Mouse (Mus musculus) limb, embryonic 13.5 days (tissue): ENCODE data around the gene Ccnk. TPM values are rescaled to one million over a fixed set of nuclear protein-coding genes. Genes with fewer than 3 reads are reported as not detected.
A peak's percentile ranks its signal among the peaks of the same experiment; 100 is the strongest.

Experiments
- ATAC-seq: fragments of 200-750 bp; cut with Nextera tagmentation; 2 replicates; pipeline ENCODE4 v1.8.0; 2017; ENCODE audit warnings: low read depth, moderate number of reproducible peaks, moderate TSS enrichment; ENCODE audit not compliant: low FRiP score
- H3K27ac ChIP-seq: fragments of 300-500 bp; sonication (generic); 2 replicates; pipeline ENCODE4 v1.5.1; 2015; ENCODE audit warnings: inconsistent platforms, mild to moderate bottlenecking, moderate library complexity
- H3K27me3 ChIP-seq: fragments of 300-500 bp; sonication (generic); 2 replicates; pipeline ENCODE4 v1.6.1; 2015; ENCODE audit warnings: mild to moderate bottlenecking, inconsistent platforms
- H3K36me3 ChIP-seq: fragments of 300-500 bp; sonication (generic); 2 replicates; pipeline ENCODE4 v1.6.1; 2015; ENCODE audit warnings: inconsistent platforms, mild to moderate bottlenecking, moderate library complexity
- H3K4me1 ChIP-seq: fragments of 300-500 bp; sonication (generic); 2 replicates; pipeline ENCODE4 v1.6.1; 2015; ENCODE audit warnings: inconsistent platforms
- H3K4me2 ChIP-seq: fragments of 300-500 bp; sonication (generic); replicated peaks from 2 replicates; pipeline ENCODE4 v1.6.1; 2015; ENCODE audit warnings: inconsistent platforms, mild to moderate bottlenecking, moderate library complexity
- H3K4me3 ChIP-seq: fragments of 300-500 bp; sonication (generic); 2 replicates; pipeline ENCODE4 v1.5.1; 2015; ENCODE audit warnings: moderate library complexity, mild to moderate bottlenecking, inconsistent platforms
- H3K9ac ChIP-seq: fragments of 300-500 bp; sonication (generic); 2 replicates; pipeline ENCODE4 v1.6.1; 2015; ENCODE audit warnings: mild to moderate bottlenecking, inconsistent platforms
- H3K9me3 ChIP-seq: fragments of 300-500 bp; sonication (generic); 2 replicates; pipeline ENCODE4 v1.6.1; 2016; ENCODE audit warnings: inconsistent platforms
- WGBS: fragments of 180-500 bp; shearing (Covaris S2); methylation state at CpG from one replicate; pipeline ENCODE4 v1.1.7; 2015; 5-methylcytosine and 5-hydroxymethylcytosine counted together
- polyA plus RNA-seq: library from polyadenylated mRNA; unstranded; fragments of >200 nt; fragmentation: Nextera tagmentation; extraction: Ambion mirVana; gene quantifications from 2 replicates; pipeline ENCODE4 v1.2.1, GENCODE M21; 2015

The Ccnk gene
- polyA plus RNA-seq, 1 experiment from 2014 or later = 4.4 TPM

DNA sequence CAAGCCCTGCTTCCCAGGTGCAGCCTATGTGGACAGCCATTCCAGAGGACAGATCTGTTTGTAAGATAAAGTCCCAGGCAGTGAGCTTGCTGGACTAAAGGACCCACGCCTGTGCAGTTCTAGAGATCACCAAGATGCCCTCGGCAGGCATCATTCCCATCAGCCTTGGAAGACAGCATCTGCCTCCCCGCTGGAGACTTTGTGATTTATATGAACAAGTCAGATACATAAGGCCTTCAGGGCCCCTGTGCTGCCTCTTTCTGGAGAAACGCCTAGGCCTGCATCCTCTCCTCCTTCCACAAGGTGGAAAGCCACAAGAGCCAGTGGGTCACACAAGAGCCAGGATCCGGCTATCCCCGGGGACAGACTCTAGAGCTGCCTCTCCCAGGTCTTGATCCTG, 62.2 kb downstream of the Ccnk start:
- peaks cover 24% of the 10 kb centered on the region for H3K27me3 ChIP-seq

DNA sequence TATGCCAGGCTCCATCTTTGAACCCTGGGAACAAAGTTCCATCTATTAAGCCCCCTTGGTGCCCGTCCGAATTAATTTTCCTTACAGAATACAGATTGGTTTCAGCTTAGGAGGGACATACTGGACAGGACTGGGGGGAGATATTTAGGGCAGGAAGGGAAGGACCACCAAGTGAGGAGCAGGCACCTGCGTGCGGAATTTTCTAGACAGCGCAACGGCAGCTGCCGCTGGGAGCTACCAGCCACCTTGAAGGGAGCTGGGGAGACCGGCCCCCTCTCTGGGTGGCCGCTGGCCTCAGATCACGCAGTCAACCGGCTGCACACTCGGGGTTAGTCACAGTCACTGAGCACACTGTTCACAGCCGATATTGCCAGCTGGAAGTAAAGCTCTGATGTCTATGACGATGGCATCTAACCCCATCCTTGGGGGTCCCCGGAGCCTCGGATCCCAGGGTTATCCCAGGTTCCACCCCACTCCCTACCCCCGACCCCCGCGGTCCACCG, 62.9 kb downstream of the Ccnk start:
- H3K9me3 ChIP-seq = no peaks in the 10 kb centered on the region
- H3K9ac ChIP-seq = no peak overlapping the region
- H3K27ac ChIP-seq = 0 out of 2 replicates have a peak overlapping the region, but pooled peaks have one; percentile 28
- peaks cover 76% of the 10 kb centered on the region for H3K4me1 ChIP-seq
- H3K27me3 ChIP-seq = peaks cover 24% of the 10 kb centered on the region
- no peak for ATAC-seq
- H3K4me2 ChIP-seq = no peak overlapping the region
- no peaks in the 10 kb centered on the region for H3K36me3 ChIP-seq
- H3K4me3 ChIP-seq = no peak overlapping the region
- WGBS = 80% methylated on average over 20 of the region's 20 CpGs

More for the DNA sequence above, 62.2 kb downstream of the Ccnk start:
- ATAC-seq = no peak
- Histone ChIP-seq H3K36me3 (no peaks in the 10 kb centered on the region), H3K27ac (0 out of 2 replicates have a peak overlapping the region, but pooled peaks have one; percentile 28), H3K9ac (no peak overlapping the region), H3K4me3 (no peak overlapping the region), H3K4me2 (no peak overlapping the region), H3K4me1 (peaks cover 74% of the 10 kb centered on the region), H3K9me3 (no peaks in the 10 kb centered on the region)
- WGBS = 50% methylated on average over 6 of the region's 6 CpGs

DNA sequence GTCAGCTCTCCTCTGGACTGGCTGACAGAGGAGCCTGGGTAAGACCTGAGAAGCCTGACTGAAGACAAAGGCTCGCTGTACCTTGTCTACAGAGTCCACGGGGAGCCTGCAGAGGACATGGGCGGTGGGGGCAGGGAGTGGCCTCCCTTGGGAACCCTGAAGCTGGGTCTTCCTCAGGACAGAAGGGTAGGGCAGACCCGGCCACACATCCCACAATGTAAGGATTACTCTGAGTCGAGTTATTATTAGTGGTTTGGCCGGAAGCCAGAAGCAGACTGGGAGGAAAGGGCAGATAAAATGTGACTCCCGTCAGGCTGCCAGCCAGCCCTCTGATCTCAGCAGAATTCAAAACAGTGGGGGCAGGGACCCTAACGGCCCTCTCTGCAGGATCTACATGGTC, 65.4 kb downstream of the Ccnk start:
- ATAC-seq = peak; percentile 17; the same call in 1 of the 2 replicates
- no peaks in the 10 kb centered on the region for H3K9me3 ChIP-seq
- no peak overlapping the region for H3K4me3 ChIP-seq
- peaks cover 71% of the 10 kb centered on the region for H3K4me1 ChIP-seq
- H3K4me2 ChIP-seq = peak overlapping the region; percentile 12; the same call in 1 of the 2 replicates
- peaks cover 23% of the 10 kb centered on the region for H3K27me3 ChIP-seq
- H3K9ac ChIP-seq = peak overlapping the region; percentile 1; the same call in 1 of the 2 replicates
- no peak overlapping the region for H3K27ac ChIP-seq
- H3K36me3 ChIP-seq = no peaks in the 10 kb centered on the region
- WGBS = 10% methylated on average over 8 of the region's 8 CpGs

DNA sequence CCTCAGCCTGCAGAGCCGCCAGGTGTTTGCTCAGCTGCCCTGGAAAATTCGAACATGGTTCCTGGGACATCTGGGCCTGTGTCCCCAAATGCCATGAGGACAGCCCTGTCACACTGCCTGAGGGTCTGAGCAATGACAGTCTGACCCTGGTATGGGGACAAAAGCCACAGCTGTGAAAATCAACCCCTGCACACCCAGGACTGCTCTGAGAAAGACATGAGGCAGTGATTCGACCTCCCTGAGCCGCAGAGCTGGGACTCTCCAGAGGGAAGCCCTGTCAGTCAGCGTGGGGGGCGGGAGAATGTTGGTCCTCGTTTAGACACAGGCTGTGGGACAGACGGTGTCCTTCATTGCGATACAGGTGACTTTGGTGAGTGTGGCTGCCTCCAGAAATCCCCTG, 66.2 kb downstream of the Ccnk start:
- no peak overlapping the region for H3K27ac ChIP-seq
- no peak overlapping the region for H3K4me3 ChIP-seq
- no peak overlapping the region for H3K4me2 ChIP-seq
- no peaks in the 10 kb centered on the region for H3K9me3 ChIP-seq
- no peaks in the 10 kb centered on the region for H3K36me3 ChIP-seq
- ATAC-seq = no peak
- peaks cover 68% of the 10 kb centered on the region for H3K4me1 ChIP-seq
- H3K27me3 ChIP-seq = peaks cover 18% of the 10 kb centered on the region
- 55% methylated on average over 9 of the region's 9 CpGs for WGBS
- H3K9ac ChIP-seq = no peak overlapping the region

- H3K4me2 ChIP-seq = no peak overlapping the region
- 77% methylated on average over 10 of the region's 10 CpGs for WGBS
- H3K4me1 ChIP-seq = peaks cover 59% of the 10 kb centered on the region
- ATAC-seq = no peak
- no peak overlapping the region for H3K9ac ChIP-seq
- H3K27ac ChIP-seq = no peak overlapping the region
- peaks cover 4% of the 10 kb centered on the region for H3K27me3 ChIP-seq
- no peaks in the 10 kb centered on the region for H3K9me3 ChIP-seq
- no peak overlapping the region for H3K4me3 ChIP-seq
- H3K36me3 ChIP-seq = no peaks in the 10 kb centered on the region
Observed at GRCm38 (mm10) chr12:108246759-108247500, 67.6 kb downstream of the Ccnk start.

DNA sequence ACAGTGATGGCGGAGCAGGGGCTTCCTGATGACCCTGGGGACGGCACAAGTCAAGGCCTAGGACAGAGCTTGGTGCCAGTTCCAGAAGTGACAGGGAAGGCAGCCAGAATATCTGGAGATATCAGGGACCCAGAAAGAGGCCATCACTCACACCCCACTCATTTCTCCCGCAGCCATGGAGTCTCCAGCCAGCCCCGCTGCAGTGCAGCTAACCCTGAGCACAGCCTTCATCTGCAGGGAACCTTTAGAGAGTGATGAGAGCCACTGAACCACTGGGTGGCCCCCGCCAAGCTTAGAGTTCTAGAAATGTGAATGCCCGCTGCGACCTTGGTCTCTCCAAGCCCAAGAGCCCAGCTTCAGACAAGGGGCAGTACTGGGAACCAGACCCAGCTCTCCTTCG, 69.6 kb downstream of the Ccnk start:
- Histone ChIP-seq H3K27me3 (no peaks in the 10 kb centered on the region), H3K4me3 (no peak overlapping the region), H3K36me3 (no peaks in the 10 kb centered on the region), H3K9ac (no peak overlapping the region), H3K4me1 (peaks cover 69% of the 10 kb centered on the region), H3K9me3 (no peaks in the 10 kb centered on the region), H3K4me2 (no peak overlapping the region), H3K27ac (no peak overlapping the region; the same call in 1 of the 2 replicates)
- ATAC-seq = no peak
- 95% methylated on average over 8 of the region's 8 CpGs for WGBS

GRCm38 (mm10) chr12:108249522-108249921, 70.1 kb downstream of the Ccnk start:
- no peak overlapping the region; the same call in 1 of the 2 replicates for H3K27ac ChIP-seq
- H3K9me3 ChIP-seq = no peaks in the 10 kb centered on the region
- no peak overlapping the region for H3K4me3 ChIP-seq
- 67% methylated on average over 10 of the region's 10 CpGs for WGBS
- peaks cover 64% of the 10 kb centered on the region for H3K4me1 ChIP-seq
- H3K9ac ChIP-seq = no peak overlapping the region
- no peak overlapping the region for H3K4me2 ChIP-seq
- H3K27me3 ChIP-seq = no peaks in the 10 kb centered on the region
- no peaks in the 10 kb centered on the region for H3K36me3 ChIP-seq
- ATAC-seq = no peak

- no peak for ATAC-seq
- no peaks in the 10 kb centered on the region for H3K36me3 ChIP-seq
- no peak overlapping the region for H3K4me3 ChIP-seq
- H3K4me2 ChIP-seq = no peak overlapping the region
- 85% methylated on average over 31 of the region's 31 CpGs for WGBS
- no peaks in the 10 kb centered on the region for H3K9me3 ChIP-seq
- H3K27ac ChIP-seq = no peak overlapping the region
- peaks cover 58% of the 10 kb centered on the region for H3K4me1 ChIP-seq
- H3K27me3 ChIP-seq = no peaks in the 10 kb centered on the region
- H3K9ac ChIP-seq = no peak overlapping the region
Observed at GRCm38 (mm10) chr12:108251034-108251792, 71.8 kb downstream of the Ccnk start.

- Histone ChIP-seq H3K9ac (no peak overlapping the region; the same call in 1 of the 2 replicates), H3K27me3 (no peaks in the 10 kb centered on the region), H3K9me3 (no peaks in the 10 kb centered on the region), H3K4me3 (no peak overlapping the region), H3K4me1 (peaks cover 61% of the 10 kb centered on the region), H3K4me2 (no peak overlapping the region), H3K36me3 (no peaks in the 10 kb centered on the region), H3K27ac (no peak overlapping the region)
- no peak for ATAC-seq
- WGBS = 77% methylated on average over 15 of the region's 15 CpGs
Observed at GRCm38 (mm10) chr12:108251825-108252542, 72.6 kb downstream of the Ccnk start.
